Mouse (Mus musculus) inflammation-experienced regulatory T-cells, adult 6 months (primary cell): ENCODE measurements at regions not wholly inside any gene's neighbourhood (a gene's known extent, or its start where the extent isn't known, plus 50 kb on each side); places are given as distances from the start of the nearest gene placed in this dataset.

Source experiments
- ATAC-seq: one replicate; pipeline ENCODE4 v1.8.0; 2017

DNA sequence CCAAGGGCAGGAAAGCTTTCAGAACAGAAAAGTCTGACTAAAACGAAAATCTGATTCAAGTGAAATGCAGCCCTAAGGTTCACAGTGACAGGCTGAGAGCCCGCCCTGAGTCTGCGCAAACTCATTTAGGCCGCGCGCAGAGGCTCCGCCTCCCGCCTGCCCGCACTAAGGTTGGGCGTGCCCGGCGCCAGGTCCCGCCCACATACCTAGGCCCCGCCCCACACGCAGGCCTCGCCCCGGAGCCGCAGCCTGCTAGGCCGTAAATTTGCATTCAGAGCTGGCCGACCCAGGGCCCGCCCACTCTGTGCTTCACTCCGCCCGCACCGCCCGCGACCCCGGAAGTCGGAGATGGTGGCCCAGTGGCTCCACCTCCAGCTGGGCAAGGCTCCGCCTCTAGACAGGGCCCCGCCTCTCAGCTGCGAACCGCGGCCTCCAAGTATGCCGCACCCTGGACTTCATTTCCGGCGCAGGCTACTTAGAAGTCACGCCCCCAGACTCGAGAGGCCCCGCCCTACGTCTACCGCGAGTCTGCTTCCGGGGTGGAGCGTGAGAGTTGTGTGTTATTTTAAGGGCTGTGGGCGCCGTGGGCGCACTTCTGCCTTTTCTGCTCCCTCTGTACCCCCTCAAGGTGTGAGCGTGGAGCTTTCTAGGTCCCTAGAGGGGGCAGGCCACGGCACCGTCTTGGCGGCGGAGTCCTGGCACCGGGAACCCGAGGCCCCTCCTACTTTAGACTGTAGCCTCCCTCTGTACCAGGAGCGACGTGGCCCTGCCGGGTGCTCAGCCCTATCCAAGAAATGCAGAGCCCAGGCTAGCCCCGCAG is 52.3 kb upstream of the Wnt7b start:
- peak; percentile 94 for ATAC-seq

DNA sequence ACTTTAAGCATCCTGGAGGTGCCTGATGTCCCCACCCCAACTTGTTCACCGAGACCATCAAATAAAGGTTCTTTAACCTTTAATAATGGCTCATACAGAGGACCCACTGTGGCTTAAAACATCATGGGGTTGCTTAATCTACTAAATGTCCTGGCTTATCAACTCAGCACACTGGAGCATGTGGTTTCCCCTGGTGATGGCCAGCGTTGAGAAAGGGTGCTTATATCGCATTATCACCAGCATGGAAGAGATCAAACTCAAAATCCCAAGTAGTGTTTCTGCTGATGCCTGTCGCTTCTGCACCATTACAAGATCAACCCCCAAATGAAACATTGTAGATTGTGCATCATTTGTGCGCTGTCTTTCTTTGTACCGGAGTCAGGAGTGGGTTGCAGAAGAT is 53.2 kb upstream of the Wnt7b start:
- no peak for ATAC-seq

DNA sequence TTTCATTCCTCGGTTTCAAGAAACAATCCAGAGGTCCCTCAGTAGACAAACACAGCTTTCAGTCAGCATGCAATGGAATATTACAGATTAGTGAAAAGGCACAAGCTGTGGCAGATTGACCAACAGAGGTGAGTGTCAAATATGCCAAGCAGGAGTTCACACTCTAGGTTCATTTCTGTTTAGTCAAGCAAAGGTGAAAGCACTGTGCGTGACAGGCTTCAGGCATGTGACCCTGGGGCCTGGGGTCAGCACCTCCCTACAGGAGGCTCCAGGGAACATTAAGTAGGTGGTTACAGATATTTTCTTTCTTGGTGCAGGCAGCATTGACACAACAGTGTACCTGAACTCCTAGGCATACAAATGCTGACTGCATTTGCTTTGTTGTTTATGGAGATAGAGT is 57.3 kb upstream of the Wnt7b start:
- no peak for ATAC-seq

DNA sequence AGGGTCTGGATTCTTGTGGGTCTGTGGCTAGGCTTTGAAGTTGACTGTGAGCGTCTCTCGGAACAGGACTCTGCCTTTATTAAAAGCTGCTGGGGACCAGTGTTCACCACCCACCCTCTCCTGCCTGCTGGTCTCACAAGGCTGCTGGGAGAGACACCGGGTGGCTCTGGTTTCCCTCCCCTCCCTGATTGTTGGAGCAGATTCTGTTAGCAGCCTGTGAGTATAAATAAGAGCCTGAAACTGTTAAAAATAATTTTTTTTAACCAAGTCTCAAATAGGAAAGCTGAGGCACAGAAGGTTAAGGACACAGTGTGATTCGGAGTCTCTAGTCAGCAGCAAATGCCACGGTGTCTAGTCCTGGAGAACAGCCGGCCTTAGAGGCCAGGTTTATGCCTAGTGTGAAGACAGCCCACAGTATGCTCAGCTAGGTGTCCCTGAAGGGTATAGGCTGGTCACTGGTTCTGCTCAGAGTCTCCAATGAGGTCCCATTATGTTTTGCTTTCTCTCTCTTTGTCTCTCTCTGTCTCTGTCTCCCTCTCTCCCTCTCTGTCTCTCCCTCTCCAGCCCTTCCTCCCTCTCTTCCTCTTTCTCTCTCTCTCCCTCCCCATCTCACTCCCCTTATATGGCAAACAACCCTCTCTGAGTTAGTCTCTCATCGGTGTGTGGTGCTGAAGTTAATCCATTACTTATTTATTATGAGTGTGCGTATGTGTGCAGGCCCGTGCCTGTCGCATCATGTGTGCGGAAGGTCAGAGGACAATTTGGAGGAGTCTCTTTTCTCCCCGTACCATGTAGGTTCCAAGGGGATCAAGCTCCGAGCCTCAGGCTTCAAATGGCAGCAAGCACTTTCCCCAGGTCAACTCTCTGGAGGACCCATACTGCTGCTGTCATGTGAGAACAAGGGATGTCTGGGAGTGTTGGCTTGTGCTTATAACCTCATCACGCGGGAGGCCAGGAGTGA is 59.1 kb upstream of the Wnt7b start:
- ATAC-seq: no peak

DNA sequence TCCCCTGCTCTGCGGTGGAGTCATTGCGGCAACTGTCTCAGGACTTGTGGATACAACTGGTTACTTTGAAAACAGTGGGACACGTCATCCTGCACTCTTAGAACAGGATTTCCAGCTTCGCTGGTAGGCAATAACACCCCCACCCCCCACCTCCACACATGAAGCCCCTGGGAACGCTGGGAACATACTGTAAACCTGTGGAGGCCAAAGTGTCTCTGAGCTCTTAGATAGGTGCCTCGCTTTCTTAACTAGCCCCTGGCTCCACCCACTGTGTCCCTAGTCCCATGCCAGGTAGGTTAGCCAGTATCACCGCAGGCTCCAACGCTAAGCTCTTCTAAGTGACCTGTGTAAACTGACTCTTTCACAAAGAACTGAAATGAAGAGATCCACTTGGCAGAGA is 63.1 kb upstream of the Wnt7b start:
- no peak for ATAC-seq

DNA sequence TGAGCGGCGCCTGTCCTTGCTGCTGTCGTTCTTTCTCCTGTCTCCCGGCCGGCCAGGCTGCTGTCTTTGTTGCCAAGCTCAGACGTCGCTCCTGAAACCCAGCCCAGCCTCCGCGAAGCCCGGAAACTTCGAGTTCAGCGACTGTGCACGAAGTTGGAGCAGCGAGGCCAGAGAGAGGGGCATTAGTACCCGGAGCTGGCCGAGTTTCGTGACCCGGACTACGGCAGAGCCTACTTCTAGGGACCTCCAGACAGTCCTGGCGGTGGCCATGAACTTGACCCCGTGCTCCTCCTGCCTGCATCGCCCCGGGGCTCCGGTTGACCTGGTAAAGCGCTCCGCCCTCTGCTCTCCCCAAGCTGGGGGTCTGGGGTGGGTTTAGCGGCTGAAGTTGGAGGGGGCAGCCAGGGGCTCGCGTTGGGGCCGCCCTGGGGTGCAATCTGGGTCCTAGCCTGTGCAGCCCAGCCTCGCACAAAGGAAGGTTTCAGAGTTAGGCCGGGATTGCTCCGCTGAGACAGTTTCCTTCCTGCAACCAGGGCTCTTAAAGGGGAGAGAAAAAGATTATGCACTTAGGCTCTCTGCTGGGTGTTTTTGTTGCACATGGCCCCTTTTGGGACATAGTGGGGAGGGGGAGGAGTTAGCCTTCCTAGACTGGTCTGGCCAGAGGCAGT is 63.8 kb upstream of the Wnt7b start:
- peak; percentile 77 for ATAC-seq

DNA sequence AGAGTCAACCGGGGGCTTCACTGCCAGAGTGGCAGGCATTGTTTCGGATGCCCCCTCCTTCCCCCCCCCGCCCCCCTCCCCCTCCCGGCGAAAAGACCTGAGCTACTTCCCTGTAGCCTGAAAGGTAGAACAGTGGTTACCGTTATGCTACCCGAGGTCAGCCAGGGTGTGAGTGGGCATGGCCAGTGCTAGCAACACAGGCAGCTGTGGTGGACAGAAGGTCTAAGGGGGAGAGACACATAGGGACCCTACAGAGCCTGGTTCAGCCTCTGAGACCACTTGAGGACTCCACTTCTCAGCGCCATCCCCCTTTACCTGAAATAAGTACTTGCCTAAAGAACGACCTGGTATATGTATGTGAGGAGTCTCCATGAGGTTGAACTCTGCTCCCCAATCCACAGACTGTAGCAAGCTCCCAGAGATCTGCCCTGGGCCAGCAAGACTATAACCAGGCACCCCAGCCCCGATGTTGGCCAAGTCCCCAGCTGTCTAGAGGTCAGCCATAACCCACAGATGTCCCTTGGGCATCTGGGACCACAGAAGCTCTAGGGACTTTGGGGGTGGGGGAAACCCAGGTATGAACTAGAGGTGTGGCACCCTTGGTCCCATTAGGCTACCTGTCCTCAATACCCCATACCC is 64.5 kb upstream of the Wnt7b start:
- ATAC-seq: peak; percentile 27

DNA sequence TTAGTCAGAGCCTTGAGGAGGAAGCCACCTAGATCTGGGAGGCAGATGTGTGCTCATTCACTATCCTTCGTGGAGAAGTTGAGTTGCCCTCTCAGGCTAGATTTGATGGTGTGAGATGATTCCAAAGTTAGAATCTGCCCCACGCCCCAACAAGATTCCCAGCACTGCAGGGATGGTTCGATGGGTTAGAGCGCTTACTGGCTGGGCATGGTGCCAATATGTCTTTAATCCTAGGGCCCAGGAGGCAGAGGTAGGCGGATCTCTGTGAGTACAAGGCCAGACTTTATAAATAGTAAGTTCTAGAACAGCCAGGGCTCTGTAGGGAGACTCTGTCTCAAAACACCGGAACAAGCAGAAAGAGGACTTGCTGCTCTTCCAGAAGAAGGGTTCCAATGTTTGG is 65.3 kb upstream of the Wnt7b start:
- ATAC-seq: no peak

DNA sequence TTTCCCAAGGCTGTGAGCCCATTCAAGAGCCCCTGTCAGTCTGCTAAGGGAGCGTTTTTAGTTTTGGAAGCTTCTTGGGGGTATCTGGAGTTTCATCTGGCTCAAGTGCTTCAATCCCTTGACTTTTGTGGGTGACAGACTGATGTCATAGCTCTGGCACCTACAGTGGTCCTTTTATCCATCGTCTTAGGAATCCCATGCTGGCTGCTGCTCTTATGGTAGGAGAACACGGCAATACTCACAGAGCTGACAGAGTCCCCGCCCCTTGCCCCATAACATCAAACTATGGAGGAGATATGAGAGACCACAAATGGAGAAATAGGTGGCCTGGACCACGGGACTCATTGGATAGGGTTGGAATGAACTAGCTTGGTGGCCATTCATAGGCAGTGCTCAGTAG is 68.0 kb upstream of the Wnt7b start:
- ATAC-seq: no peak

DNA sequence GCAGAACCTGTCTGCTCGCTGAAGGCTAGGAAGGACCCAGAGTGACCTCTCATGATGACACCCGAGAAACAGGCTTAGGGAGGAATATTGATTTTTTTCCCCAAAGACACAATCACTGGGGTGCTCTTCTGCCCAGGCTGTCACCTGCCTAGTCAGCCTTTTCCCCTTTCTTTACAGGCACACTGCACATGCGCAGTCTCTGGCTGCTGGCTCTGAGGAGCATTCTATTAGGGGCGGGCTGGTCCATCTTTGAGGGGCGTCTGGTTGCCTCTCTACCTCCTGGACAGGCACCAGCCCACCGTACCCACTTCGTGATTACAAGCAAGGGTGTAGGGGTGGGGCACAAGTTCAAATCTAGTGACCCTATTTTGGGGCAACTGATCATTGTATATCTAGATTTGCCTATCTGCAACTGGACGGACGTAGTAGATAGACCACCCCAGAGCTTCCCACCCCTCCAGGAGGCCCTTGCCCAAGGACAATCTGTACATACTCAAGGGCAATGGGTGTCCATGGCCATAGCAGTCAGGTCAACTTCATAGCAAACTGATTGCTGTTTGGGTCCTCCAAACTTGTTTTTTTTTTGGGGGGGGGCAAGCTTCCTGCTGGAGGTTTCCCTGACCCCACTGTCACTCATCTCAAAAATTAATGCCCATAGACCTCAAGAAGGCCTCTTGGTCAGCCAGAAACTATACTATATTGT is 69.6 kb upstream of the Wnt7b start:
- ATAC-seq: no peak

DNA sequence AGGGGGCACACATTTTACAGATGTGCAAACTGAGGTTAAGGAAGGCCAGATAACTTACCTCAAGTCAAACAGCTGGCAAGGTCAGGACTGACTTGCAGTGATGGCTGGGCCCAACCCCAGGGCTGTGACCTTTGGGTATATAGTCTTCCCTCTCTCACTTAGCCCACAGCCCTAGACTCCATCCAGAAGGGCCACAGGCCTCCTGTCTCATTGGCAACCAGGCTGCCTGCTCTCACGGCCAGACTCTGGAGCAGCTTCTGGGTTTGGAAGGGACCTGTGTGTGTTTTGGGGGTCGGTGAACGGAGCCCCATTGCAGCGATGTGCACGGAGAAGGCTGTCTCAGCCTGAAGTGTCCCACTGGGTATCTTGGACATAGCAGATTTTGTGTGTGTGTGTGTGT is 70.2 kb upstream of the Wnt7b start:
- no peak for ATAC-seq

DNA sequence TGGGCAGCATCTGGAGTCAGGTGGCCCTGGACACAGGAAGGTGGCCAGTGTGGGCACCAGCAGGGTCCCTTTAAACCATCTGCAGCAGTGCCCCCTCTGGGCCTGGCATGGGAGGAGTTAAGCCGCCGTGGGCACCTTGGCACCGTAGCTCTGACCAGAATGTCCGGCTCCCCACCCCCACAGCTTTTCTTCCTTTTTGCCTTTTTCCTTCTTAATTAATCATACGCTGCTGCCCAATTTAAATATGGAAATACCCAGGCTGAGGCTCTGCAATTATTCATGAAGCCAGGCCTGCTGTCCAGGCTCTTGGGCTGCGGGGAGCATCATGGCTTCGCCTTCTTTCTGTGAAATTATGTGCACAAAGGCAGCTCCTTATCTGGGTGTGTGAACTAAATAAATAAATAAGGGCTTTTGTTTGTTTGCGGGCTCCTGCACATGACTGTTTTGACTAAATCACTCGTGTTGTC is 70.6 kb upstream of the Wnt7b start:
- ATAC-seq: no peak

DNA sequence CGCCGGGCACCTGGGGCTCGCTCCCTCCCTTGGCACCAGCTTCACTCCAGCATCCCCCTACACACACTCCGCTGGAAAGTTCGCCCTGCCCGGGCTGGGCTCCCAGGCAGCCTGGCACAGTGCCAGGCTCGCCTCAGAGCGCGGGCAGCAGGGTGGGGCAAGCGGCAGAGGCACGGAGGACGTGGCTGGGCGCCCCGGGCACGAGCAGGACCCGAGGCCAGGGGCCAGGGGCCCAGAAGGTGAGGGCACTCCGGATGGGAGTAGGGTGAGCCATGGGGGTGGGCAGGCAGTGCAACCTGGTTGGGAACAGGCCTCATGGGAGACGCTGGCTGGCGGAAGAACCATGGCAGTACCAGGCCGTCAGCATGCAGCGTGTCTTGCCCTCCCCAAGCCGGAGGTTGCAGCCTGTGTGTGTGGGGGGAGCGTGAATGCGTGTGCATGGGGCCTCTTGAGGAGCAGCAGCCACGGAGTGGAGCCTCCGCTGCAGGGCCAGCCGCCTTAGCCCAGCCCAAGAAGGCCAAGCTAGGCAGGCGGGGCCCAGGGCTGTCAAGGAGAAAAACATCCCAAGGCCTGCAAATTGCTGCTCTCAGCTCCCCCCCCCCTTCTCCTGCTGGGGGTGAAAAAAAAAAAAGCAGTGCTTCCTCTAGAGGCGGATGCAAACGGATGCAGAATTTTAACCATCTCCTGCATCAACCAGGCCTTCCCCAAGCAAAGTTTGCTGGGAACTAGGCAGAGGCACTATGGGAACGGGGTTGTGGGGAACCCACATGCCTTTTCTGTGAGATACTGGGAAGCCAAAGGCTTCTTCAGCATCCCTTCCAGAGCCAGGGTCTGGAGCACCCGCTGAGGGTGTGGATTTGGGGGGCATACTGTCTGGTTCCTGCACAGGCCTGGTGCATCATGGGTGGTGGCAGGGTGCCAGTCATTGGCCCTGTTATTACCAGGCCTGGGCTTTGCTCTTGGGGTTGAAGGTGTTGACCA is 71.4 kb upstream of the Wnt7b start:
- ATAC-seq: peak; percentile 78

DNA sequence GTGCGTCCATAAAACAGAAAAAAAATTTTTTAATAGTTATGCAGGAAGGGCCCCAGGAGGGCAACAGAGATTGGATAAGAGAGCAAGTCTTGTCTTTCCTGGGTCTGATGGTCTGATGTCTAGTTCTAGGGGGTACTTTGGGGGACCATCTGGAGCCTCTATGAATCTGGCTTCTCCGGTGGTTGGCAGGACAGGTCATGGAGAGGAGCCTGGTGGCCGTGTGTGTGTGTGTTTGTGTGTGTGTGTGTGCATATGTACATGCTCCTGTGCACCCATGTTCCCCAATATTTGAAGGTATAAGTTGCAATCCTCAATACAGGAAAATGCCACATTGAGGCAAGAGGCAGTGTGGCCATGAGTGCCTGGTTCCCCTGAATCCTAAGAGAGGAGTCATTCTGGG is 72.5 kb upstream of the Wnt7b start:
- ATAC-seq: no peak

DNA sequence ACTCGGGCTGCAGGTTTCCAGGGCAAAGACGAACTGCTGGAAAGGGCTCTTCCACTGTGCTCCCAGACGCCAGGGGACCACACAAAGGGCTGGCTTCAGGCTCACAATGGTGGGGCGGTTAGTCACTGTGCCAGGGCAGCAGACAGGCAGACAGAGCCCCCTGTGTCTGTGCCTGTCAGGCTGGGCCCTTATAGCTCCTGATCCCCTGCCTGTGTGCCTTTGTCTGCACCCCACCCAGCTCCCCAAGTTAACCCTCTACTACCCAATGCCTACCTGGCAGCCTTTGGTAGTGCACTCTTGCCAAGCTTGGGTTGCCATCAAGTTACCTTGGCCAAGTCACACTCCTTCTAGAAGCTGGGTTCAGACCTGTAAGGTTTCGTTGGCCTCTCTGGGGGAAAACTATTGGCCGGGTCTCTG is 73.5 kb upstream of the Wnt7b start:
- ATAC-seq: no peak

DNA sequence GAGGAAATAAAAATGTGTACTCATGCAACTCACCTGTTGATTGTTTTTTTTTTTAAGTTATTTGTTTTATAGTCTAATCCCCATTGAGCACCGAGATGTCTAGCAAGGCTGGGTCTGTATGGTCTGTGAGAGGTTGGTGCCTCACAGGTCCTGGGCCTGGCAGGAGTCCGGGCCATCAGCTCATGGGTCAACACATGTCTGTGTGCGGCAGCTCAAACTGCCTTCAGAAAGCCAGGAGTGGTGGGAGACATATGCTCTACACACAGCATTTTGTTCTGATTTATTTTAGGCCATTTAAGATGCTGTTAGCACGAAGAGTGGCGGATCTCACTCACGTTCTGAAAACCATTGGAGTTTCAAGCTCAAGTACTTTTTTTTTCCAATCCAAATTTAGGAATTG is 74.6 kb upstream of the Wnt7b start:
- no peak for ATAC-seq

DNA sequence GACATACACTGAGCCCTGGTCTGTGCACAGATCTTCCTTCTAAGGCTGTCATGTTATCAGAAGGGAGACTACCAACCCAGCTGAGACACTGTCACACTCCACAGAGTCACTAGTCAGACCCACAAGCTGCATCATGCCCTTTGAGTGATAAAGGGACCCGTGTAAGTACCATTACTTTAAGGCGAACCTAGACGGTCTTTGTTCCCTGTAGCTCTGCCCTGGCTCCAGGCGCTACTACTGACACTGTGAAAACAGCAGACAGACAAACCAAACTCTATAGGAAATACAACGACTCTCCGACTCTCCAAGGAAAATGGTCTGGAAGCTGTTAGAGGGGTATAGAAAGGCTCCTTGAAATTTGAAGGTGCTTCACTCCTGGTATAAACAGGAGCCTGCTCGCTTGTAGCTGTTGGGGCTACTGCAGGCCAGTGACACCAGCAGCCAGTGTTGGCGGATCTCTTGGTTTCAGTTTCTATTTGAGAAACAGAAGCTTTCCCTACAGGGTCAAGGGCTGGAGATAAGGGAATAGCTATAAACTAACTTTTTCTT is 75.2 kb upstream of the Wnt7b start:
- peak; percentile 30 for ATAC-seq

DNA sequence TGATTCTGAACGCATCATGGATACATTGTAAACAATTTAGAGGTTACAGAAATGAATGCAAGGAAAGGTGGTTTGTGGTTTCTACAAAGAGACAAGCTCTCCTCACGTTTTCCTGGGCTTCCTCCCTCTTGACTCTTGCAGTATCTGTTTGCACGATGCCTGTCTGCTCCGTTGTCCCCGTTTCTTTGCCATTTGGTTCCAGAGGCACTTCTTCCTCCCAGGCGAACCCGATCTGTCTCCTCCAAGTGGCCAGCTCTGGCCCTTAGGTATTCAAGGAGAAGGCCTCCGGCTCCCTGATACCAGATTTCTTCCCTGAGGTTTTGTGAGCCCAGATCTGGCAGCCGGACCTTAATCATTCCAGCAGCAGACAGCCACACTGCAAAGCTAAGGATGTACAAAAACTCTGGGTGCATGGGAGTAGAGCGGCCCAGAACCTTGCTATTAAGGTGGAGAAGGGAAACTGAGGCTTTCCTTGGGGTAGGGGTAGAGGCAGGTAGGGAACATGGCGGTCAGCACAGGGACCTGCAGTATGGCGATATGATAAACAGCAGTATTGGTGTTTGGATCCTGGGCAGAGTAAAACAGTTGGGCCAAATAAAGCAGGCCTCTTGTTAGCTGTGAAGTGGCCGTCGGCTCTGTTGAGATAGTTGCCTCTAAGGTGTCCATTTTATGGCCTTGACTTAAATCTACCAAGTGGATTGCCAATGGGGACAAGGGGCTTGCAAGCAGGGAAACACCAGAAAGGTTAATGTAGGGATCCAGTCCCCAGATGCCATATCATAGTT is 76.0 kb upstream of the Wnt7b start:
- no peak for ATAC-seq
